Mouse (Mus musculus) hindbrain, embryonic 11.5 days (tissue): ENCODE data around the gene Prdm12. TPM values are rescaled to one million over a fixed set of nuclear protein-coding genes. Genes with fewer than 3 reads are reported as not detected.

Source experiments
- ATAC-seq: fragments of 200-750 bp; cut with Nextera tagmentation; 2 replicates; pipeline ENCODE4 v1.8.0; 2017; ENCODE audit warnings: mild to moderate bottlenecking, moderate TSS enrichment, moderate library complexity; ENCODE audit not compliant: low FRiP score
- DNase-seq: peaks from one replicate; pipeline ENCODE4 v3.0.0-alpha.2; 2015; ENCODE audit warnings: low spot score
- H3K27ac ChIP-seq: fragments of 300-500 bp; sonication (generic); 2 replicates; pipeline ENCODE4 v1.5.1; 2014; ENCODE audit warnings: mild to moderate bottlenecking, low read depth, low read length
- H3K27me3 ChIP-seq: fragments of 300-500 bp; sonication (generic); 2 replicates; pipeline ENCODE4 v1.6.1; 2014; ENCODE audit warnings: mild to moderate bottlenecking, low read length, moderate library complexity, mixed read lengths; ENCODE audit not compliant: control insufficient read depth, insufficient read depth
- H3K36me3 ChIP-seq: fragments of 300-500 bp; sonication (generic); 2 replicates; pipeline ENCODE4 v1.6.1; 2014; ENCODE audit warnings: mild to moderate bottlenecking, low read length, moderate library complexity, mixed read lengths; ENCODE audit not compliant: control insufficient read depth, insufficient read depth
- H3K4me1 ChIP-seq: fragments of 300-500 bp; sonication (generic); replicated peaks from 2 replicates; pipeline ENCODE4 v1.6.1; 2014; ENCODE audit warnings: low read length, mixed read lengths; ENCODE audit not compliant: control insufficient read depth, insufficient read depth
- H3K4me2 ChIP-seq: fragments of 300-500 bp; sonication (generic); replicated peaks from 2 replicates; pipeline ENCODE4 v1.6.1; 2014; ENCODE audit warnings: mild to moderate bottlenecking, low read depth, low read length
- H3K4me3 ChIP-seq: fragments of 300-500 bp; sonication (generic); 2 replicates; pipeline ENCODE4 v1.5.1; 2014; ENCODE audit warnings: low read depth, low read length
- H3K9ac ChIP-seq: fragments of 300-500 bp; sonication (generic); 2 replicates; pipeline ENCODE4 v1.6.1; 2014; ENCODE audit warnings: low read depth, low read length
- H3K9me3 ChIP-seq: fragments of 300-500 bp; sonication (generic); 2 replicates; pipeline ENCODE4 v1.6.1; 2016; ENCODE audit warnings: low read length; ENCODE audit not compliant: control insufficient read depth
- WGBS: fragments of 180-500 bp; shearing (Covaris S2); extraction: QIAGEN DNeasy Blood & Tissue Kit; methylation state at CpG from one replicate; pipeline ENCODE4 v1.1.7; 2014; 5-methylcytosine and 5-hydroxymethylcytosine counted together
- polyA plus RNA-seq: library from polyadenylated mRNA; unstranded; fragments of >200 nt; fragmentation: Nextera tagmentation; extraction: Ambion mirVana; gene quantifications from 2 replicates; pipeline ENCODE4 v1.2.1, GENCODE M21; 2014

Prdm12 gene
- polyA plus RNA-seq, 1 experiment from 2014 or later: 4.0 TPM

DNA sequence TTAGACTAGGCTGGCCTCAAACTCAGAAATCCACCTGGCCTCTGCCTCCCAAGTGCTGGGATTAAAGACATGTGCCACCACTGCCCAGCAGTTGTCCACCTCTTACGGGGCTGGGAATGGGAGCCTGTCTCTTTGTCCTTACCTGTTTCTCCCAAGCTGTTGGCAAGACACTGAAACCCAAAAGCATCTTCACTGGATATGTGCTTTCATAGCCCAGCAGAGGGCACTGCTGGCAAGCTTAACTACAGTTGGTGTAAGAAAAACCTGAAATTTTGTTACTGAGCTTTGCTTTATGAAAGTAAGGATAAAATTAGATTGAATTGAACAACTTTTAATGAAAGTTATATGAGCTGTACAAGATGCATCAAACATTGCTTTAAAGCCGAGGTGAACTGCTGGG lies 43.8 kb downstream of the Prdm12 start:
- ATAC-seq: no peak
- Histone ChIP-seq H3K27ac (no peak overlapping the region), H3K4me1 (no peaks in the 10 kb centered on the region), H3K4me3 (no peak overlapping the region), H3K27me3 (no peaks in the 10 kb centered on the region), H3K36me3 (peaks cover under 1% of the 10 kb centered on the region; the same call in 1 of the 2 replicates), H3K9me3 (no peaks in the 10 kb centered on the region), H3K4me2 (no peak overlapping the region), H3K9ac (no peak overlapping the region)
- DNase-seq: peak; percentile 71
- 32% methylated on average over 2 of the region's 2 CpGs for WGBS

DNA sequence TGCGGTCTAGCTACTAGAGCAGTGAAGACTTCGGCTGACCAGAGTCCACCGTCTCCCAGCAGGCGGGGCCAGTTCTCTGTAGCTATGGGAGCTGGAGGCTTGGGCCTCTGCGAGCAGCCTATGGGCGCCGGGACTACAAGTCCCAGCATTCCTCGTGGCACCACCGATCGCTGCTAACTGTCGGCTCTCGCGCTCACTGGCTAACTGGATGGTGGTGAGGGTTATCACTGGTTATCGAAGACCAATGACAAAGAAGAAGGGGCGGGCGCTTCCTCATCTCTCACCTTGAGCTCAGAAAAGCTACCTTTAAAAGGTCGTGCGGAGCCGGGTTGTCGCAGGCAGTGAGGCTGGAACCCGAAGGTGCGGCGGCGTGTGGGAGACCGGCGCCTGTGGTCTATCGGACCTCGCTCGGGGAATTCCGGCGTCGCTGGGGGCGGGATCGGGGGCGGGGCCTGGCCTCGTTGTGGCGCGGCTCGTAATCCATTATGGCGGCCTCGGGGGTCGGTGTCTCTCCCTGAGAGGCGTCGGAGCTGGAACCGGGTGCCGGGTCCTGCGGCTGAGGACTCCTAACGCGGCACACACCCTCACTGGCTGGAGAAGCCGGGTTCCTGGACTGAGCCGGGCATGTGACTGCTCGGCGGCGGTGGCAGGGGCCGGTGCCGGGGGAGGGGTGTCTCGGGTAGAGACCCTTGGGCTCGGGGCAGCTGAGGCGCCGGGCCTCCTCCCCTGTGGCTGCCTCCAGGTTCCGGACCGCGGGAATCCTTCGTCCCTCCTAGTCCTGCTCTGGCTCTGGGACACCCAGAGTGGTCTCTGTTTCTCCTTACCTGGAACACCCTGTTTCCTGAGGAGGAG lies 48.5 kb downstream of the Prdm12 start, which contains the start of gene Abl1:
Gene Abl1, plus strand, starts transcription at position 303 of the 852 bp plus-strand sequence.
- DNase-seq (peak; percentile 95), ATAC-seq (peak; percentile 100)
- H3K27me3 ChIP-seq: no peaks in the 10 kb centered on the region
- under 1% methylated on average over 57 of the region's 64 CpGs for WGBS
- H3K36me3 ChIP-seq: no peaks in the 10 kb centered on the region
- H3K4me3 ChIP-seq: peak within 1 kb of the TSS; percentile 83
- 0 out of 2 replicates have a peak, but pooled peaks cover 2% of the 10 kb centered on the region for H3K4me1 ChIP-seq
- no peaks in the 10 kb centered on the region for H3K9me3 ChIP-seq
- H3K9ac ChIP-seq: peak within 1 kb of the TSS; percentile 82
- H3K27ac ChIP-seq: peak within 1 kb of the TSS; percentile 86
- H3K4me2 ChIP-seq: peak within 1 kb of the TSS; percentile 61

DNA sequence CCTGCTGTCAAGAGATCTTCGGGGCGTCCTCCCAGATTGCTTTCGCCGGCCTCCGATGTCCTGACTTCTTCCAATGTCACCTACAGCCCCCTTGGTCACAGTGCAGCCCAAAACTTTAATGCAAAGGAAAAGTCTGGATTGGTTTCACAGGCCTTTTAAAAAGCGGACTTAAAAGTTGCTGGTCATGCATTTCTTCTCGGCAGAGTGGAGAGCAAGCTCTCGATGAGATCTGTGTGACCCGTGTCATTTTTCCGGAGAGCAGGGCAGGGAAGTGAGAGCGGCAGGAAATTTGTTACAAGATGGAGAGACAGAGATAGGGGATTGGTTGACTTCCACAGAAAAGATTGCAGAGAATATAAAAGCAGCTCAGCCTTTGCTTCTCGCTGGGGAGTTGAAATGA lies 49.2 kb downstream of the Prdm12 start:
- ATAC-seq (no peak), DNase-seq (peak; percentile 34)
- no peaks in the 10 kb centered on the region for H3K9me3 ChIP-seq
- 1% methylated on average over 12 of the region's 12 CpGs for WGBS
- H3K27ac ChIP-seq: no peak overlapping the region
- H3K27me3 ChIP-seq: no peaks in the 10 kb centered on the region
- H3K4me1 ChIP-seq: 0 out of 2 replicates have a peak, but pooled peaks cover 2% of the 10 kb centered on the region
- peak overlapping the region; percentile 61 for H3K4me2 ChIP-seq
- H3K36me3 ChIP-seq: no peaks in the 10 kb centered on the region
- peak overlapping the region; percentile 82 for H3K9ac ChIP-seq
- peak overlapping the region; percentile 83 for H3K4me3 ChIP-seq

DNA sequence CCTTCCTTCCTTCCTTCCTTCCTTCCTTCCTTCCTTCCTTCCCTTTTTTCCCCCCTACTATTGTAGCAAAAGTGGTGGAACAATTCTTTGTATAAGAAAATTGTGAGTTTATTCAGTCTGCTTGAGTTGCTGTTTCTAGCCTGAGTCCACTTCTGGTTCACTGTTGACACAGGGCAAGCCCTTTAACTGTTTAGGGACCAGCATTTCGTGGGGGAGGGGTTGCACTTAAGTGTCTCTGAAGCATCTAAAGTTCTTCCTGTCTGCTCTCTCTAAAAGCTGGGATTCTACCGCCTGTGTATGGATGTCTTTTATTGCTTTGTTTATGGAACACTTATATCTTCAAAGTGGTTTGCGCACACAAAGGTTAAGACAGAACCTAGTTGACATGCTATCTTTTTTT lies 50.2 kb downstream of the Prdm12 start:
- 47% methylated on average over 3 of the region's 3 CpGs for WGBS
- Histone ChIP-seq H3K27ac (no peak overlapping the region), H3K4me1 (0 out of 2 replicates have a peak, but pooled peaks cover 2% of the 10 kb centered on the region), H3K27me3 (no peaks in the 10 kb centered on the region), H3K4me2 (0 out of 2 replicates have a peak overlapping the region, but pooled peaks have one; percentile 61), H3K4me3 (peak overlapping the region; percentile 83; the same call in 1 of the 2 replicates), H3K36me3 (no peaks in the 10 kb centered on the region), H3K9me3 (no peaks in the 10 kb centered on the region), H3K9ac (no peak overlapping the region)
- no peak for DNase-seq
- no peak for ATAC-seq

DNA sequence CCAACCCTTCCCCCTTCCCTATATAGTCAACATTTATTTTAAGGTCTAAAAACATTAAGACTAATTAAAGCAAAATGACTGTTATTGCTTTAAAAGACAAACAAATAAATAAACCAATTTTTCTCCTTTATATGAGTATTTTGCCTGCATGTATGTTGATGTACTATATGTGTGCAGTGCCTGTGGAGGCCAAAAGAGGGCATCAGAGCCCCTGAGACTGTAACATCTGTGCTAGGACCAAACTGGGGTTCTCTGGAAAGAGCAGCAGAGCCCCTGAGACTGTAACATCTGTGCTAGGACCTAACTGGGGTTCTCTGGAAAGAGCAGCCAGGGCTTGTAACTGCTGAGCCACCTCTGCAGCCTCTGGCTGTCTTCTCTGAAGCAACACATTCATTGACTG lies 58.4 kb downstream of the Prdm12 start:
- no peak for DNase-seq
- Histone ChIP-seq H3K27ac (no peak overlapping the region), H3K4me2 (no peak overlapping the region), H3K4me1 (no peaks in the 10 kb centered on the region), H3K9me3 (no peaks in the 10 kb centered on the region), H3K27me3 (no peaks in the 10 kb centered on the region), H3K9ac (no peak overlapping the region), H3K4me3 (no peak overlapping the region), H3K36me3 (no peaks in the 10 kb centered on the region)
- no peak for ATAC-seq

DNA sequence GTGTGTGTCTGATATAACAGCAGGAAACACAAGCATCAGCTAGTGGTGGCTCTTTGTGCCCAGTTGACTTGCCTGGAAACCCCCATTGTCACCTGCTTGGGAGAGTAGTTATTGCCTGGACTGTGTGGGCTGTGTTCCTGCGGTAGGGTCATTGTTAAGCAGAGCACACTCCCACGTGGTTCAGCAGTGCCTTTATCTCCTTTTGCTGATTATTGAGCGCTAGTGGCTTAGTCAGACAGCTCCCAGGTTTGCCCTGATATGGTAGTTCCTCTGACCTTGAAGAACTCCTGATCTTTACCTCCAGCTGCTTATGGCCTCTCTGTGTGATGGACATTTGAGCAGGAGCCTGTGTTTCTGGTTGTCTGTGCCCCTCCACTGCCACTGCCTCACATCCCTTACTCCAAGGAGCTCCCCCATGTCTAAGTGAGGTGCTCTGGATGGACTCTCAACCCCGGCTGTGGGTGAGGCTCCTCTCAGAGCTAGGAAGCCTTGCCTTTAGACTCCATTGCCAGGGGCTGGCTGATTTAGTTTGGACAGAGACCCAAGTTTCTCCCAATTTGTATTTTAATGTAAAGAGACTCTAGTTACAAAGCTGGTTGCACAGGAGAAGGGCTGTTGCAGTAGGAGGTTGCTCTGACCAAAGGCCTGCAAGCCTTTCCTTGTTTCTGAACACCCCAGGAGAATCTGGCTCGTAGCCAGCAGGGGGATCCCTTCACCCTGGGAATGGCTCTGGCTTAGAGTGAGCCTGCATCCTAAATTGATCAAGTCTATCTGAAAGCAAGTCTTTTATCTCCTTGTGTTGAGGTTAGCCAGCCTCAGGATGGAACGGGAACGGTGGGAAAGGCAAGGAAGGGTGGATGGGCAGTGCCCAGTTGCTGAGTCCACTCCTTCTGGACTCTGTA lies 61.0 kb downstream of the Prdm12 start:
- Histone ChIP-seq H3K27ac (no peak overlapping the region), H3K4me3 (no peak overlapping the region), H3K9me3 (no peaks in the 10 kb centered on the region), H3K4me1 (no peaks in the 10 kb centered on the region), H3K27me3 (no peaks in the 10 kb centered on the region), H3K4me2 (no peak overlapping the region), H3K36me3 (no peaks in the 10 kb centered on the region), H3K9ac (no peak overlapping the region)
- DNase-seq (peak; percentile 49), ATAC-seq (no peak)
- 57% methylated on average over 7 of the region's 7 CpGs for WGBS

DNA sequence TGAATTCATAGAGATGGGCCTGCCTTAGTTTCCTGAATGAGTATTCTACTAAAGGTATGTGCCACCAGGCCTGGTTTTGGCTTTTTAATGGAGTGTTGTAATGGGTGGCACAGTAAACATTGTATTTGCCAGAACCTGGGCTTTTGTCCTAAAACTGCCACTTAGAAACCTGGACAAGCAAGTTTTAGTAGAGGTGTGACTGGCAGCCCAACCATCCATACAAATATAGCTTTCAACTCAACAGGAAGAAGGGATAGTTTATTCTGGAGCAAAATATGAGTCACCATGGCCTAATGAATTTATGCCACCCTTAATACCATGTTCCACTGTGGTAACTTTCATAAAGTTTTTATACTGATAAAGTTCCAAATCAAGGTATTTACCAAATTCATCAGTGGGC lies 63.4 kb downstream of the Prdm12 start:
- DNase-seq (no peak), ATAC-seq (no peak)
- no peak overlapping the region for H3K27ac ChIP-seq
- H3K4me3 ChIP-seq: no peak overlapping the region
- no peaks in the 10 kb centered on the region for H3K36me3 ChIP-seq
- H3K4me1 ChIP-seq: no peaks in the 10 kb centered on the region
- no peak overlapping the region for H3K9ac ChIP-seq
- no peaks in the 10 kb centered on the region for H3K9me3 ChIP-seq
- no peak overlapping the region for H3K4me2 ChIP-seq
- no peaks in the 10 kb centered on the region for H3K27me3 ChIP-seq
